10 mouse cellular contexts compared by ENCODE assay signal in the genomic region with DNA sequence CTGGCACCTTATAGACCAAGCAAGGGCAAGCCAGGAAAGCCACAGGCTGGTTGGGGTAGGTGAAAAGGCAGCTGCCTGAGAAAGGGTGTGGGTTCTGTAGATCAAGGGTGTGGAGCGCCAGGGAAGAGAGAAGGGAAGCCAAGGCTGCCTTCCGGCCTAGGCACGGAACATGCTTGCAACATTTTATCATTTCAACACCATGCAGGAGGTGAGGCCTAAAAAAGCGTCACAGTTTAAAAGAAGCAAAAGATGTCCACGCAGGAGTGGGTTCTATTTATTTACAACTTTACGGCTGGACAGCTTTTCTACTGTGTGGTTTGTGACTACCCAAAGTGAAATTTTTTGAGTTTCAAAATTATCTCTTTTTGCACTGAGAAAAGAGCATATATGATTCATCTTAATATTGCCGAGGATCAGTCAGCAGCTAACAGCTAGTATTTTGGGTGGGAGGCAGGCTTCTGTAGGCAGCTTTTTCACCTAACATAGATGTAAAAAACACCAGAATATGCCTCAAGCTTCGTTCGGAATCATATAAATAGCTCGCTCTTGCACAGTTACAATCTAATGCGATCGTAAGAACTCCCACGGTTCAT.
A peak's percentile ranks its signal among the peaks of the same experiment; 100 is the strongest.
DNase-seq lines count a peak whose midpoint lies in the region; ATAC-seq lines count a peak whose summit lies in the region.
"Had no signal": no experiment of that assay in that cellular context is flagged by ENCODE, and none has a peak within 500 bp of the region (broad histone marks: within the 10 kb centered on the region; RNA-seq: fewer than 3 reads in every experiment).

No protein-coding gene starts in this region.

- 89% methylated on average over 13 of the region's 13 CpGs for WGBS in hindbrain, embryonic 16.5 days
- WGBS in kidney, embryonic 15.5 days = 83% methylated on average over 13 of the region's 13 CpGs
- 91% methylated on average over 13 of the region's 13 CpGs for whole genome bisulfite sequencing in midbrain, embryonic 13.5 days

- no peak overlapping the region for H3K4me3 ChIP-seq in brown adipose tissue, adult 24 weeks (ENCODE audit: insufficient read depth, low read depth, low read length)
- no peak overlapping the region for H3K4me3 ChIP-seq in hindbrain, embryonic 16.5 days (ENCODE audit: low read length)
- no peak overlapping the region for H3K4me3 ChIP-seq in kidney, embryonic 15.5 days (replicated peaks)
- no peak overlapping the region for H3K4me3 ChIP-seq in midbrain, embryonic 13.5 days (replicated peaks)
- H3K4me3 ChIP-seq: embryonic facial prominence, embryonic 13.5 days had no signal

- H3K9ac ChIP-seq in hindbrain, embryonic 16.5 days (ENCODE audit: low read depth, low read length) = no peak overlapping the region
- no peak overlapping the region for H3K9ac ChIP-seq in kidney, embryonic 15.5 days
- no peak overlapping the region for H3K9ac ChIP-seq in midbrain, embryonic 13.5 days (replicated peaks)
- H3K9ac ChIP-seq: embryonic facial prominence, embryonic 13.5 days had no signal

- DNase-seq in layer of hippocampus, adult 9-11 months = peak; percentile 46
- DNase-seq in layer of hippocampus, adult 11-12 months (ENCODE audit: low spot score) = no peak
- peak; percentile 16 for DNase-seq in heart, postnatal 4 days
- DNase-seq in right cerebral cortex, postnatal 36 days (ENCODE audit: low spot score in 2 of 2) = peak; percentile 40 to 58
- DNase-seq: retina, postnatal 1 day had no signal

- H3K27me3 ChIP-seq in hindbrain, embryonic 16.5 days (replicated peaks; ENCODE audit: control insufficient read depth, insufficient read depth, low read length) = no peaks in the 10 kb centered on the region
- no peaks in the 10 kb centered on the region for H3K27me3 ChIP-seq in kidney, embryonic 15.5 days
- H3K27me3 ChIP-seq in midbrain, embryonic 13.5 days = no peaks in the 10 kb centered on the region
- H3K27me3 ChIP-seq: embryonic facial prominence, embryonic 13.5 days had no signal

- H3K9me3 ChIP-seq in hindbrain, embryonic 16.5 days (ENCODE audit: control insufficient read depth, low read length) = no peaks in the 10 kb centered on the region
- no peaks in the 10 kb centered on the region for H3K9me3 ChIP-seq in kidney, embryonic 15.5 days (replicated peaks)
- H3K9me3 ChIP-seq in midbrain, embryonic 13.5 days = no peaks in the 10 kb centered on the region
- H3K9me3 ChIP-seq: embryonic facial prominence, embryonic 13.5 days had no signal

- no peaks in the 10 kb centered on the region for H3K4me1 ChIP-seq in brown adipose tissue, adult 24 weeks (ENCODE audit: control insufficient read depth, insufficient read depth, insufficient read length, low read length)
- no peaks in the 10 kb centered on the region for H3K4me1 ChIP-seq in hindbrain, embryonic 16.5 days (ENCODE audit: control insufficient read depth, insufficient read depth, low read depth, low read length)
- peaks cover 4% of the 10 kb centered on the region; the same call in 1 of the 2 replicates for H3K4me1 ChIP-seq in kidney, embryonic 15.5 days
- no peaks in the 10 kb centered on the region for H3K4me1 ChIP-seq in midbrain, embryonic 13.5 days (replicated peaks)

- no peak for ATAC-seq in hindbrain, embryonic 16.5 days
- no peak for ATAC-seq in kidney, embryonic 15.5 days (replicated peaks; ENCODE audit: low FRiP score)
- no peak for ATAC-seq in midbrain, embryonic 13.5 days

- H3K4me2 ChIP-seq in hindbrain, embryonic 16.5 days (ENCODE audit: low read length) = no peak overlapping the region
- H3K4me2 ChIP-seq in kidney, embryonic 15.5 days = no peak overlapping the region
- H3K4me2 ChIP-seq in midbrain, embryonic 13.5 days (replicated peaks) = no peak overlapping the region
- H3K4me2 ChIP-seq: embryonic facial prominence, embryonic 13.5 days had no signal

- H3K36me3 ChIP-seq in hindbrain, embryonic 16.5 days (ENCODE audit: control insufficient read depth, insufficient read depth, low read length) = no peaks in the 10 kb centered on the region
- H3K36me3 ChIP-seq in kidney, embryonic 15.5 days = no peaks in the 10 kb centered on the region
- no peaks in the 10 kb centered on the region for H3K36me3 ChIP-seq in midbrain, embryonic 13.5 days
- H3K36me3 ChIP-seq: embryonic facial prominence, embryonic 13.5 days had no signal

- peak overlapping the region; percentile 45 for H3K27ac ChIP-seq in brown adipose tissue, adult 24 weeks (replicated peaks; ENCODE audit: low read depth, low read length)
- H3K27ac ChIP-seq in hindbrain, embryonic 16.5 days (ENCODE audit: low read depth, low read length) = no peak overlapping the region
- H3K27ac ChIP-seq in kidney, embryonic 15.5 days = no peak overlapping the region
- no peak overlapping the region for H3K27ac ChIP-seq in midbrain, embryonic 13.5 days
- H3K27ac ChIP-seq: embryonic facial prominence, embryonic 13.5 days had no signal
